Mouse (Mus musculus) E14TG2a.4 (cell line): ENCODE data around the gene Ehbp1.

Source experiments
- H3K27me3 ChIP-seq: 2 replicates; pipeline ENCODE4 v1.6.1; 2014; ENCODE audit warnings: low read length, control low read depth; ENCODE audit not compliant: insufficient read depth
- H3K36me3 ChIP-seq: 2 replicates; pipeline ENCODE4 v1.6.1; 2014; ENCODE audit warnings: low read length, control low read depth; ENCODE audit not compliant: insufficient read depth
- H3K4me1 ChIP-seq: replicated peaks from 2 replicates; pipeline ENCODE4 v1.6.1; 2014; ENCODE audit warnings: low read depth, low read length, control low read depth
- H3K4me3 ChIP-seq: replicated peaks from 2 replicates; pipeline ENCODE4 v1.5.1; 2014; ENCODE audit warnings: mild to moderate bottlenecking, low read length
- H3K9me3 ChIP-seq: 2 replicates; pipeline ENCODE4 v1.6.1; 2014; ENCODE audit warnings: low read length, control low read depth
- CTCF ChIP-seq: conservative IDR thresholded peaks from 2 replicates; pipeline ENCODE4 v1.5.1; 2014; ENCODE audit warnings: low read length
- NANOG ChIP-seq: IDR thresholded peaks from 2 replicates; pipeline ENCODE4 v1.6.1; 2014; ENCODE audit warnings: borderline replicate concordance, low read length, mixed read lengths
- POU5F1 ChIP-seq: IDR thresholded peaks from 2 replicates; pipeline ENCODE4 v1.6.1; 2014; ENCODE audit warnings: low read length, borderline replicate concordance

Ehbp1 gene

GRCm38 (mm10) chr11:21996325-21996647, 345.8 kb downstream of the Ehbp1 start:
- TF ChIP-seq POU5F1 (no peak), CTCF (no peak), NANOG (no peak)

DNA sequence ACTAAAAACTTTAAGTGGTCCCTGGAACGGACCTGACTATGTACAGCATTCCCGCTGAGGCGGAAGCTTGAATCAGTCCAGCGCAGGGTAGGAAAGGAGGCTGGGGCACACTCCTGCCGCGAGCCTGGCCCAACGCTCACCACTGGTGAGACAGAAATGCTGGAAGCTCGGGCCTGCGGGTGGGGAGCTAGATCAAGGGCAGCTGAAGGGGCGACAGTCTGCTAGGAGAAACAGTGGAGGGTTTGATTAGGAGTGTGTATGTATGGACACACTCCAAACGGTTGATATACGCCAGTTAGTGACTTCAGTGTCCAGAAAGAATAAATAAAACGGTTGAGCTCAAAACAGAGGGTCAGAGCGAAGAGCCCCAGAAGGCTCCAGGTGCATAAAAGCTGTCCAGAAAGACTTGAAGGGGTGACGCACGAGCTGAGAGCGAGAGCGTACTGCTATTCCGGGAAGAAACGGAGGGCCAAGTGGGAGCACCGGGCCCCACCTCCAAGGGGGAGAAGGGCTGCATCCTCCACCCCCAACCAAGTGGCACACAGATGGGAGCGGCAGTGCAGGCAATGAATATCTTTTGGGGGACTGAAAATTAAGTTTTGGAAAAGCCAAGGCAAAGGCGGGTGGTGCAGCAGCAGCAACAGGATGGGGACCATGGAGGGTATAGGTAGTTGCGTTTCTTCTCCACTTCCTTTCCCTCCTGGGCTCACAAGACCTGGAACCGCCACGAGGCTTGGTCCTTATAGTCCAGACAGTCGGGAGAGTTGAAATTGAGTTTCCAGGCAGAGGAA, 346.4 kb downstream of the Ehbp1 start:
- Histone ChIP-seq H3K9me3 (peaks cover 10% of the 10 kb centered on the region), H3K4me3 (peak overlapping the region; percentile 67; the same call in 1 of the 2 replicates), H3K27me3 (peaks cover 88% of the 10 kb centered on the region), H3K36me3 (no peaks in the 10 kb centered on the region), H3K4me1 (peaks cover 55% of the 10 kb centered on the region)
- TF ChIP-seq CTCF (no peak), POU5F1 (no peak), NANOG (no peak)

More at GRCm38 (mm10) chr11:21996325-21996647, 345.8 kb downstream of the Ehbp1 start:
- Histone ChIP-seq H3K27me3 (peaks cover 90% of the 10 kb centered on the region), H3K36me3 (no peaks in the 10 kb centered on the region), H3K9me3 (peaks cover 10% of the 10 kb centered on the region), H3K4me3 (peak overlapping the region; percentile 67), H3K4me1 (peaks cover 55% of the 10 kb centered on the region)

DNA sequence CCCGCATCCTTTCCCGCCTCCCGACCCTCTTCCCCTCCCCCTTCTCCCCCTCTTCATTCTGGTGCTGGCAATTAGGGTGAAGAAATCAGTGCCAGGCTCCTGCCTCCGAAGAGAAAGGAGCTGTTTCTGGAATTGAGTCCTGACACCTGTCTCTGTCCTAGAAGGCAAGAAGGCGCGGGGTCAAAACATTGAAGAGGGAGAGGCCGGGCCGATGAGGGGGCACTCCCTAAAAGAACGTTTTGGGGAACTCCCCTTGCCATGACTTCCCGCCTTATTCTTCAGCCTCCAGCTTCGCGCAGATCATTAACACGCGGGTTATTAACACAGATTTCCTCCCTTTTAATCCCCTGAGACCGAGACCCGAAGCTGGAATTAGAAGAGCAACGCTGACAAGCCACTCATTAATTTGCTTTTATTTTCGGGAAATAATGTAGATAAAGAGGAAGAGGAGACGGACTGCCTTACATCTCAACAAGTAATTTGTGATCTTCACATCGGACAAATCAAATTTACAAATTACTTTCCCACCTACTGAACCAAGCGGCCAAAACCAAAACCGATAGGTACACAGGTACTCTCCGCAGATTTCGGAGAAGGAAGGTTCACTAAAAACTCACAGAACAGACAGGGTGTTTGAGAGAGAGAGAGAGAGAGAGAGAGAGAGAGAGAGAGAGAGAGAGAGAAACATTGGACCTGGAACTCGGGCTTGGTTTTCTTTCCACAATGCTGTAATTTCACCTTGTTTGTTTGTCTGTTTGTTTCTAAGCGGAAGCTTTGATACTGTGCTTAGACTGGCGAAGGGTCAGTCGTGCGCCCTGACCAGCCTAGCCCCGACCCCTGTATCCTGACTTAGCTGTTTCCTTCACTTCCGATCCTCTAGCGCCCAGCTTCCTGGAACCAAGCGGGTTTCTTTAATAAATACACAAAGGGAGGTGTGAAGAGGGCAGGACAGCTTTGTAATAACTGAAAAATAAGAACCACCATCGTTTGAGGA, 347.4 kb downstream of the Ehbp1 start:
- H3K36me3 ChIP-seq = no peaks in the 10 kb centered on the region

GRCm38 (mm10) chr11:21993597-21994376, 348.3 kb downstream of the Ehbp1 start:
- Histone ChIP-seq H3K9me3 (peaks cover 10% of the 10 kb centered on the region), H3K4me1 (peaks cover 46% of the 10 kb centered on the region), H3K4me3 (peak overlapping the region; percentile 57), H3K27me3 (peaks cover 76% of the 10 kb centered on the region), H3K36me3 (no peaks in the 10 kb centered on the region)
- TF ChIP-seq POU5F1 (no peak), NANOG (no peak), CTCF (no peak)

More for the DNA sequence above, 347.4 kb downstream of the Ehbp1 start:
- Histone ChIP-seq H3K4me3 (no peak overlapping the region), H3K27me3 (peaks cover 82% of the 10 kb centered on the region), H3K9me3 (peaks cover 10% of the 10 kb centered on the region), H3K4me1 (peaks cover 46% of the 10 kb centered on the region)
- TF ChIP-seq NANOG = no peak
- TF ChIP-seq POU5F1 = no peak
- TF ChIP-seq CTCF = no peak

DNA sequence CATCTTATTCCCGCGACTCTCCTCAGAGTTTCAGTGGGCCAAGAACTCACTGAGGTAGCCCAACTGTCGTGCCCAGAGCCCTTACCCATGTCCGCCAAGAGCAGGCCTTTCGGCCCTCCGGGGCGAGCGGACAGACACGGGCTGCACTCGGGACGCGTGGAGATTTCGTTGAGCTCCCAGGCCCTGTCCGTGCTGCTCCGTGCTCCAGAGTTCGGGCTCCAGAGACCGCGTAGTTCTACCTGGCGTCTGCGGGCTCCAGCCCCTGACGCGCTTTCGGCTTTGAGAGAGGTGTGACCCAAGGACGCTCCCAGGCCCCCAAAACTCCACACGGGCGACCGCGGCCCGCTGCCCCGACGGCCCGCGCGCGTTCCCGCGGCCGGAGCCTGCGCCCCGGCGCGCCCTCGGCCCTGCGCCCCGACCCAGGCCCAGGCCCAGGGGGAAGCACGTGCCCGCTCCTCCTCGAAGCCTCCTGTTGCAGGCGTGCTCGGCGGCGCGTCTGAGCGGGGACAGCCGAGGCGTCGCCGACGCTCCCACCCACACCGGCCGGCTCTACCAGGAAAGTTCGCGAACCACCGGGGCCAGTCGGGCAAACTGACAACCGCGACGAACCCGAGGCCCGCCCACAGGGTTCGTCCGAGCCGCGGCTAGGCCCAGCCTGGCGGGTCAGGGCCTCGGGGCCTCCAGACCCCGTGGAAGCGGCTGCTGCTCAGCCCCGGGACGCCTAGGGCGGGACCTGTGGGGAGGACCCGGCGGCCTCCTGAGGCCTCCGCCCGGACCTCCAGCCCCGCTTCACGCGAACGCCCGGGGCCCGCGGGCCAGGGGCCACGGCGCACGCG, 349.1 kb downstream of the Ehbp1 start:
- no peaks in the 10 kb centered on the region for H3K36me3 ChIP-seq
- H3K9me3 ChIP-seq = peaks cover 10% of the 10 kb centered on the region
- TF ChIP-seq POU5F1 (no peak), CTCF (no peak), NANOG (no peak)

GRCm38 (mm10) chr11:21988398-21988946, 353.6 kb downstream of the Ehbp1 start:
- H3K36me3 ChIP-seq = no peaks in the 10 kb centered on the region
- TF ChIP-seq CTCF (no peak), POU5F1 (peak; percentile 45; the same call in 1 of the 2 replicates), NANOG (peak; percentile 94)
- no peaks in the 10 kb centered on the region for H3K9me3 ChIP-seq
- no peak overlapping the region for H3K4me3 ChIP-seq
- peaks cover 27% of the 10 kb centered on the region for H3K4me1 ChIP-seq
- H3K27me3 ChIP-seq = peaks cover 34% of the 10 kb centered on the region

More for the DNA sequence above, 349.1 kb downstream of the Ehbp1 start:
- H3K27me3 ChIP-seq = peaks cover 68% of the 10 kb centered on the region
- peak overlapping the region; percentile 57 for H3K4me3 ChIP-seq
- peaks cover 46% of the 10 kb centered on the region for H3K4me1 ChIP-seq

DNA sequence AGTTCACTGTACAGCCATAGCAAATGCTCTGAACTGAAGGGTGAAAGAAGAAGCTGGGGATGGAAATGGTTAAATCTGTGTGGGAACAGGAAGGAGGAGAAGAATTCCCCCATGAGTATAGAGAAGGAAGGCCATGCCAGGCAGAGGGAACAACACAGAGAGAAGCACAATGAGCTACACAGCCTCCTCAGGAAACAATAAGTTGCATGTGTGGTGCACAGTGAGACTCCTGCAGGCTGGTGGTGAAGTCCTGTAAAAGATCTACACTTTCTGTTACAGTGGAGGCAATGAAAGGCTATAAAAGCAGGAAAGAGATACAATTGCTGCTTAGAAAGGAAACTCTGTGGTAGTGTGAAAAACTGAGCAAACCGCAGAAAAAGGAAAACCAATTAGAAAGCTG, 357.0 kb downstream of the Ehbp1 start:
- H3K4me3 ChIP-seq = no peak overlapping the region
- no peaks in the 10 kb centered on the region for H3K36me3 ChIP-seq
- no peak for TF ChIP-seq NANOG
- TF ChIP-seq POU5F1 = no peak
- no peak for TF ChIP-seq CTCF
- peaks cover 5% of the 10 kb centered on the region for H3K9me3 ChIP-seq
- peaks cover 25% of the 10 kb centered on the region for H3K4me1 ChIP-seq
- H3K27me3 ChIP-seq = peaks cover 18% of the 10 kb centered on the region
